Mouse (Mus musculus) layer of hippocampus, adult 9-10 months (tissue): Measurements from ENCODE around the gene Eno4.

Experiments used
- DNase-seq: peaks from one replicate; pipeline ENCODE4 v3.0.0; 2022; ENCODE audit warnings: low spot score

The Eno4 gene

DNA sequence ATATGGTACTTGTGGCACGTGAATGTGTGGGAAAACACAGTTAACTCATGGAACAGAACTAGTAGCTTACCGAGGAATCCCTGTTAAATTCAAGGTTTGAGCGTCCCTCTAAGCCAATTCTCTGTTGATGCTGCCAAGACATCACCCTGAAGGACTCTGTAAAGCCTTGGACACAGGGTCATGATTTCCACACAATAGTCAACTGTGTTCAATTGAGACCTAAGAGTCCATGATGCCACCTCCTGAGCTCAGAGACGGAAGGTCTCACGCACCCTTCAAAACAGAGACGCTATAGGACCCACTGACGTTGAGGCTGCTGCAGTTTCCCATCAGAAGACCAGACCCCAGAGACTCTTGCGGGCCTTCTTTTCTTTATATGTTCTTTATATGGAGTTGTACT lies 30.9 kb downstream of the Eno4 start:
- DNase-seq, result no peak

DNA sequence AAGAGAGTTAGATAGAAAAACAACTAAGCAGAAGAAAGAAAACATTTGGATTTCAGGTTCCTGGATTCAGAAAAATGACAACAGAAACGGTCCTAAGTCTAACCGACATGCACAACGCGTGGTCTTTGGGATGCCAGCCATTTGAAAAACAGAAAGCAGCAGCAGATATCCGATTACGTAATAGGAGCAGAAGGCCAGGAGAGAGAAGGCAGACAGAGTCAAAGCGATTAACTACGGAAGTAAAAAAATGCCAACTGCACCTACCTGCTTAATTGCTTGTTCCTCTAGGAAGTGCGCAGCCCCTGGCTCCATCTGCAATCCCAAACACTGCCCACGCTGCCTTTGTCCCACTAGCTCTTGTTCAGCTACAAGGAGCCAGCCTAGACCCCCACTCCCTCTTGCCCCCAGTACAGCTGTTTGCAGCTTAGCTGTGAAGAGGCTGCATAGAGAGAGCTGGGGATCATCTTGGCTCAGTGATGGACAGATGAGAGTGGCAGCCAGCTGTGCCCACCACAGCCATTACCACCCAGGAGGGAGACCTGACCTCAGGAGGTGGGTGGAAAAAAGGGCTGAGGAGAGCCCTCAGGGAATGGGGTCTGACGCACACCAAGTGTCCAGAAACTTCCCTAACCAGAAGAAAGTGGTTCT lies 32.1 kb downstream of the Eno4 start:
- no peak for DNase-seq

GRCm38 (mm10) chr19:58978401-58979171 lies 35.4 kb downstream of the Eno4 start:
- peak; percentile 35 for DNase-seq

DNA sequence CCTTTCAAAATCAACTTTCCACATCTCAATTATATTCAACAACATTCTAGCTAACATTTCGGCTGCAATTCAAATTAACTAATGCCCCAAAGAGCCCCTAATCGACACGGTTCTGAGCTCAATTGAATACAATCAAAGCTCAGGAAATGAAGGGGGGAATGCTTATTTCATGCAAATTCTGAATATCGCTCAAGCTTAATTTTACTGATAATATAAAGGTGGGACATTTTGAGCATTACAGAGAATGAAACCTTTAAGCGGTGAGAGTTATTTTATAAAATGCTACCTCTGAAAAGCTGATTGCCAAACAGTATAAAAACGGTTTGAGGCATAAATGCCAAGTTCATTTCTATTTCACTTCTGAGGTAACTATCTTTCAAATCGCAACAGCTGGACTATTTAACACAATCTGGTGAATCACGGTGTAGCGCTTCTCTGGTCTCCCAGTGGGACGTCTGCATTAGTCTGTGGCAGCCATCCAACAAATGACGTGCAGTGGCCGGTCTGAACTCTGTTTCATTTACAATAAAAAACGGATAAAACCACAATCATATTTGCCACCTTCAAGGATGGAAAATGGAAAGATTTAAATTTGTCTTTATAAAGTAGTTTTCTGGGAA lies 36.3 kb downstream of the Eno4 start:
- no peak for DNase-seq

DNA sequence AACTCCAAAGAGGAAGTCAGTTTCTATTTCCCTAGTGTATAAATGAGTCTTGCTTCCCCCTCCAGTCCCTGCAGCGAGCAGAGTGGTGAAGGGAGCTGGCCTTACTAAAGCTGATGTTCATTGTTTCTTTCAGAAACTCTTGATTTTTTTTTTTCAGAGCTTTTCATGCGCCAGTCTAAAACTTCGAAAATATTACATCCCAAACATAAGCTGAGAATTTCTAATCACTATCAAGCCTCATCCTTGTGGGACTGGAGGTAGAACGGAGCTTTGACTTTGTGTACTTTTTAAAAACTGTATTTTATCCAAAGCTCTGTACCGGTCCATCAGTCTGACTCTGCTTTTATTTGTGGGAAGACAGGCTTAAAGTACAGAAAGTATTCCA lies 36.8 kb downstream of the Eno4 start:
- DNase-seq, result no peak

DNA sequence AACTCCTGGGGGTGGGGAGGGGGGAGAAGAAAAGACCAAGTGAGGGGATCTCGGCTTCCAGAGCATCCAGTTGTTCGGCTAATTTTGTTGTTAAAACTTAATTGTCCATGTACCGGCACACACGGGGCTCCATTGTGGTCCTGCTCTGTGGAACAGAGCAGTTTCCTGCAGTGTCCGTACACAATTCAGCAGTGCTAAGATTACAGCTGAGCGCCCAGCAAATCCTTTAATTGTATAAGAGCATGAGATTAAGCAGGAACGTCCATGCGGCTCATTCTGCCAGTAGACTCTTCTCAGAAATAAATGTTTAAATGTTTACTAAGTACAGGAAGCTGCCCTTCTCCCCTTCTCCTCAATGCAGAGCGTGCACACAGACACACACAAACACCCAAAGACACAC lies 38.3 kb downstream of the Eno4 start:
- no peak for DNase-seq

GRCm38 (mm10) chr19:59002827-59003226 lies 59.6 kb downstream of the Eno4 start:
- DNase-seq, result no peak

GRCm38 (mm10) chr19:59006577-59007340 lies 63.5 kb downstream of the Eno4 start:
- peak; percentile 71 for DNase-seq

GRCm38 (mm10) chr19:59010802-59011201 lies 67.6 kb downstream of the Eno4 start:
- DNase-seq, result no peak
